Mouse (Mus musculus): Measurements from ENCODE around the gene Cfap97d2. TPM values are rescaled to one million over a fixed set of nuclear protein-coding genes. Genes with fewer than 3 reads are reported as not detected.

Gene Cfap97d2
- total RNA-seq, 2 experiments from 2014 or later = not detected

- no peak for ATAC-seq (replicated peaks; ENCODE audit: low FRiP score, poor library complexity, severe bottlenecking)
These were observed 19.3 kb upstream of the Cfap97d2 start for GRCm38 (mm10) chr8:13686426-13686825.

GRCm38 (mm10) chr8:13687101-13687717 is 18.5 kb upstream of the Cfap97d2 start:
- ATAC-seq (replicated peaks; ENCODE audit: low FRiP score, poor library complexity, severe bottlenecking) = no peak

DNA sequence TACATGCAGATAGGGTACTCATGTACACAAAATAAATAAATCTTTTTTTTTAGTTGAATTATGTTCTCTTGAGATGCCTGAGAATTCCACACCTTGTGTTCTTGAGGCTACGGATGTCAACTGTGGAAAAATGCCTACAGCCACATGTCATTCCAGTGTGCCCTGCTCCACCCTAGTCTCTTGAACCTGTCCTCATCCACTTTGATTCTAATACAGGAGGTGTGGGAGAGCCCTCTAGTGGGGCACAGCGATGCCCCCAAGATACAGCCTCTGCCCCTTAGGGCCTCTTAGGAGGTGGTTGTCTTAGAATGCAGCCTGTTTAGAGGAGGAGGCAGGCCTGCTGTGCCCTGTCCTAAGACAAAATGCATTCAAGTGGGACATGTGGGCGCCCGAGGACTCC is 17.7 kb upstream of the Cfap97d2 start:
- ATAC-seq (replicated peaks; ENCODE audit: low FRiP score, poor library complexity, severe bottlenecking) = no peak

- no peak for ATAC-seq (replicated peaks; ENCODE audit: low FRiP score, poor library complexity, severe bottlenecking)
These were observed 17.2 kb upstream of the Cfap97d2 start for GRCm38 (mm10) chr8:13688461-13688860.

DNA sequence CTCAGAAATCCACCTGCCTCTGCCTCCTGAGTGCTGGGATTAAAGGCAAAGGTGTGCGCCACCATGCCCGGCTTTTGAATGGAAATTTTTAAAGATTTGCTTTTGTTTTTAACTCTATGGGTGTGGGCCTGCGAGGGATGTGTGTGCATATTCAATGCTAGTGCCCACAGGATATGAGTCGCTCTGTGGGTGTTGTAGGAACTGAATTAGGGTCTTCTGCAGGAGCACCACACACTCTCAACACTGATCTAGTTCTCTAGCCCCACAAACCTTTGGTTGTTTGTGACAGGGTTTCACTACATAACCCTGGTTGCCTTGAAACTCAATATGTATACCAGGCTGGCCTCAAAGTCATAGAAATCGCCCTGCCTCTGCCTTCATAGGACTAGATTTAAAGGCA is 16.4 kb upstream of the Cfap97d2 start:
- no peak for ATAC-seq (replicated peaks; ENCODE audit: low FRiP score, poor library complexity, severe bottlenecking)

DNA sequence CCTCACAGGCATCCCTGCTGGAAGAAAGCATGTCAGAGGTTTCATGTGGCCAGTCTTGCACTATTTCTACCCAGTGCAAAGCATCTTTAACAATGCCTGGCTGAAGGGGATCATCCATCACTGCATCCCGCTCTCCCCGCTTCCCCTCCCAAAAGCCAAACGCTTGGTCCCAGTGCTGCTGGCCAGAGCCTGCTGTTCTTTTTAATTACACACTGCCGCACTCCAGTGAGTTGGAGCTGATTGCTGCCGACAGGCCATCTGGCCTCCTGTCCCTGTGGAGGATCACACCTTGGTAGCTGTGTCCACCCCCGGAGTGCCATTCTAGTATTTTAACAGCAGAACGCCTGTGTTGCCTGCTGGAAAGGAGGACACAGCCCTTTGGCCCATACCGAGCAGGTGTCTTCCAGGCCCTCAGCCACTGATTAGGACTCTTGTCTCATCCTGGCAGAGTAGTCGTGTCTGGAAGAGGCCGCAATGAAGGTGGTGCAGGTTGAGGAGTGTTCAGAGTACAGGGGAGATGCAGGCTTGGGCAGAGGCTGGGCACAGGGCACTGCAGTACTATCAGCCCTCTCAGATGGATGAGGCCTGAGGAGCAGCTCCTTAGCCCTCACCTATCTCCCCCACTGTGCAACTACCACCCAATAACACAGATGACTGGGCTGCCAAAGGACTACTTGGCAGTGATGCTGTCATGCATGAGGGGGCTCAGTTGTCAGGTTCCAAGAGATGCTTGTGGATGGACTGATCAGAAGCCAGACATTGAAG is 13.2 kb upstream of the Cfap97d2 start:
- no peak for ATAC-seq (replicated peaks; ENCODE audit: low FRiP score, poor library complexity, severe bottlenecking)

DNA sequence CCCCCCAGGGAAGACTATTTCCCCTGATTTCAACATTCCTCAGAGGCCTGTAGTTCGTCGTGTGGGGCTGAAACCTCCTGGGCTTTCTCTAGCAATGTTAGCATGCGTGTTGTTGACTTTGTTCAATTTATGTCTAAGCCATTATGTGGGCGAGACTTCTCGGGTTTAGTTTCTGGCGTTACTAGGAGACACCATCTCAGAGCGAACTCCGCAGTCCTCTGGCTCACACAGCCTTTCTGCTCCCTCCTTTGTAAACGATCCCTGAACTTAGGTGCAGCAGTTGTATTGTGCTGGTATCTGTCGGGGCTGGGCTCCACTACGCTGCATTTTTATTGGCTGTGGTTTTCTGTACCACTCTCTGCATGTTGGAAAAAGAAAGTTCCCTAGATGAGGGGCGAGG is 11.0 kb upstream of the Cfap97d2 start:
- no peak for ATAC-seq (replicated peaks; ENCODE audit: low FRiP score, poor library complexity, severe bottlenecking)

DNA sequence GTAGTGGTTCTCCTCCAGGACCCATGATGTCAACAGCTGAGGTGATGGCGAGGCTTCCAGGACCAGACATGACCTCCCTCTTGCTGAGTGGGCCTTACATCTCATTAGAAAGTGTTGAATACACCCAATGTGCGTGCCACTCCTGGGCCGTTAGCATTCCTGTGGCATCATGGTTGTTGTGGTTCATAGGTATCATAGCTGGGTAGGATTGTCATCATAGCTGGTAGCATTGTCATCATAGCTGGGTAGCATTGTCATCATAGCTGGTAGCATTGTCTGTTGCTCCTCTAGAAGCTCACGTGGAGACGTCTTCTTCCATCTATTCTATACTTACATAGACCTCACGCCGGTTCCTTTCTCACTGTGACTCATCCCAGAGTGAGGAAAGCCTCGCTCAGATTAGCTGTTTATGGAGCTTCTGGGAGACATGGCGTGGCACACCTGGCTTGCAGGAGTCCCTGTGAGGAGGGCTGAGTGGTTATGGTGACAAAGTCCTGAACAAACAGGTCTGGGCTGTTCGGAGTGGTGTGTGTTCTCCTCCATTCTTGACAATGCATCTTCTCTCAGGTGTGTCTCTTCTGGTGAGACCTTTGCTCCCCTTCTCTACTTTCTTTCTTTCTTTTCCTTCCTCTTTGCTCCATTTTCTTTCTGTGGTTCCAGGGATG is 10.4 kb upstream of the Cfap97d2 start:
- no peak for ATAC-seq (replicated peaks; ENCODE audit: low FRiP score, poor library complexity, severe bottlenecking)

- ATAC-seq (replicated peaks; ENCODE audit: low FRiP score, poor library complexity, severe bottlenecking) = no peak
These were observed 9.5 kb upstream of the Cfap97d2 start for GRCm38 (mm10) chr8:13696157-13696556.

DNA sequence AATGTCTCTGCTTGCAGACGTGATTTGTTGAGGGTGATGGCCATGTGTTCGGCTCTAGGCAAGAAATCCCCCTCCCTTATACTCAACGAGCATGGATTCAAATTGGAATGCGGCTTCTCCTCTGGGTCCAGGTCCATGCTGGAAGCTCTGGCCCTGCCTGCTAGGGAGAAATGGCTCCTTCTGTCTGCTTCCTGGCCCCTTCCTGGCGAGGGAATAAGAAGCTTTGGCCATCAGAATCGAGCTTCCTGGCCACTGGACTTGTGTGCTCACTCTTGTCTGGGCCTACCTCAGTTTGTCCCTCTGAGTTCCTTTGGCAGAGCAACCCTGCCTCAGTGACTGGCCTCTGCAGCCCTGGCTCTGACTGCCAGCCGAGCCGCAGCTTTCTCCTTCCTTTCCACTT is 8.5 kb upstream of the Cfap97d2 start:
- no peak for ATAC-seq (replicated peaks; ENCODE audit: low FRiP score, poor library complexity, severe bottlenecking)

DNA sequence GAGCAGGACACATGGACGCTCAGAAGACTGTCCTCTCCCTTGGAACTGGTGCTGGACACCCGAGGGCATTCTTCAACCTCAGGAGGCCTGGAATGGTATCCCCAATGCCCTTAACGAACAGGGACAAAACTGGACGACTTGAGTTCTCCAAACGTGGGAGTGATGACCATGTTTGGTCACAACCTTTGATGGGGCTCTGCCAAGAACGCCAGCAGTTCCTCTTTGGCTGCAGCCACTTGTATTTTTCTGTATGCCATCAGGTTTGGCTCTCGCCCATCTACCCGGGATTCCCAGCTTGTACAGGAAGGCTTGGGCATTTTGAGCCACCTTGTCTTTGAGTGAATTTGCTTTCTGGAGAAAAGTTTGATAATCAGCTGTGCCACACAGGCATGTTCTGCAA is 8.0 kb upstream of the Cfap97d2 start:
- no peak for ATAC-seq (replicated peaks; ENCODE audit: low FRiP score, poor library complexity, severe bottlenecking)

- no peak for ATAC-seq (replicated peaks; ENCODE audit: low FRiP score, poor library complexity, severe bottlenecking)
These were observed 7.4 kb upstream of the Cfap97d2 start for GRCm38 (mm10) chr8:13698281-13698680.

DNA sequence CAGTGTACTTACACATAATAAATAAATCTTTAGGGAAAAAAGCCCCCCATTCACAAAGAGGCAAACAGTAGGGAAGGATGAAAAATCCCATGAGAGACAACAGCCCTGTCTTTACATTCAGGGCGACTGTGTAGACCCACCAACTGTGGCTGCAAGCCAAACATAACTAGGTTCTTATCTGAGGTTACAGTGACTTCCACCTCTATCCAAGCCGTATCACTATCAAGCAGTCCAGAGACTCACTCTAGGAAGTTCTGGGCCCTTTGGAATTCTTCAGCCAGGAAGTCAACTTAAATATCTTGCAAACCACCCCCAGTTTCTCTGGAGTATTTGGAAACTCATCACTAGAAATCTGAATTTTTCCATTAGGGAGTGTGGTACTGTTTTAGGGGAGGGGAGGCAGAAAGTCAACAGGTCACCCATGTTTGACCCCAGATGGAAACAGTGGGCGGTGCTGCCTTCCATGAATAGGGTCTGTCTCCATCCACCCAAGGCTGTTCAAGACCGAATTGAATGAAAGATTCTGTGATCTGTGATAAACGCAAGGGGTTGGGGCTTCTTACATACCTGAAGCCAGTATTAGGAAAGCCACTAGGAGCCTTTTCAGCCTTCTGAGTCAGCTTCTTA is 6.3 kb upstream of the Cfap97d2 start:
- ATAC-seq (replicated peaks; ENCODE audit: low FRiP score, poor library complexity, severe bottlenecking) = no peak

- ATAC-seq (replicated peaks; ENCODE audit: low FRiP score, poor library complexity, severe bottlenecking) = no peak
These were observed 2.9 kb upstream of the Cfap97d2 start for GRCm38 (mm10) chr8:13702755-13703154.

- no peak for ATAC-seq (replicated peaks; ENCODE audit: low FRiP score, poor library complexity, severe bottlenecking)
These were observed 1.9 kb upstream of the Cfap97d2 start for GRCm38 (mm10) chr8:13703756-13704155.

- no peak for ATAC-seq (replicated peaks; ENCODE audit: low FRiP score, poor library complexity, severe bottlenecking)
These were observed 1.4 kb upstream of the Cfap97d2 start for GRCm38 (mm10) chr8:13704301-13704700.

GRCm38 (mm10) chr8:13706918-13707317 is 1.2 kb downstream of the Cfap97d2 start:
- no peak for ATAC-seq (replicated peaks; ENCODE audit: low FRiP score, poor library complexity, severe bottlenecking)

DNA sequence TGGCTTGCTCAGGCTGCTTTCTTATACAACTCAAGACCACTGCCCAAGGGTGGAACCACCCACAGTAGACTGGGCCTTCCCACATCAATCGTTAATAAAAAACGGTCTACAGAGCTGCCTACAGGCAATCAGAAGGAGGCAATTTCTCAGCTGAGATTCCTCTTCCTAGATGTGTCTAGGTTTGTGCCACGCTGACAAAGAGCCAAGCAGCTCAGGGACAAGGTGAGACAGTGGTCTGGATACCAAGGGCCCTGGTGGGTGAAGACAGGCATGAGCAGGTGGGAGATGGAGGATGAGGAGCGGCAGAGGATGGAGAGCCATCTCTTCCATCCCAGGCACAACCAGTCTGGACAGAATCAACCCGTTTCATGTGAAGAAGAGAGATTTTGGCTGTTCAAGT is 2.8 kb downstream of the Cfap97d2 start:
- ATAC-seq (replicated peaks; ENCODE audit: low FRiP score, poor library complexity, severe bottlenecking) = no peak

DNA sequence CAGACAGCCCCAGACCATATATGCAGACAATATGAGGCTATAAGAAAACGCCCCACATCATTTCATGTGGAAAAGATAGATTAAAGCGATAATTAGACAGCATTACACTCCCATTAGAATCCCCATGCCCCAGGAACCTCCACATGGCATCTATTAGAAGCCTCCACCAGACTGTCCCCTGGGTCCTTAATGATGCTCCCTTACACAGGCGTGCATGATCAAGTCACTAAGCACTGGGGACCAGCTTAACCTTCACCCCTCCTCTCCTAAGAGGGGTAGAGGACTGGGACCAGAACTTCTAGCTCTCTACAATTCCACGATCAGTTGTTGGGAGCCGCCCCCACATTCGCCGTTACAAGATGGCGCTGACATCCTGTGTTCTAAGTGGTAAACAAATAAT is 13.3 kb downstream of the Cfap97d2 start:
- ATAC-seq (replicated peaks; ENCODE audit: low FRiP score, poor library complexity, severe bottlenecking) = no peak

DNA sequence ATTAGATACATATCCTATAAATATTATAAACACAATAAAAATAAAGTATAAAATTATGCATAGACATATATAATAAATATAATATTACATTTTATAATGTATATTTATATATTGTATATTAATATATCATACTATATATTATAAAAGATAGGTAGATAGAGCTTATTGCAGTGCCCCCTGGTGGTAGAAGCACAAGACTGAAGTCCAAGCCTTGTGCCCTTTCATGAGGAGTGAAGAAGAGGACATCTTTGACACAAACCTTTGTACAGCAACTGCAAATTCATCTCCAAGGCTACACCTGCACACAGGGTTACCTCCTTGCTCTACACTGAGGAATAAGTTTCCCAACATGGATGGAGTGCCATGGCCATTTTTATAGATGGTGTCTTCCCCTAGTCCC is 20.0 kb downstream of the Cfap97d2 start:
- no peak for ATAC-seq (replicated peaks; ENCODE audit: low FRiP score, poor library complexity, severe bottlenecking)

Measured in erythroblast, adult 5-6 weeks (primary cell).